Mouse (Mus musculus): Measurements from ENCODE around the gene Nmnat2. TPM values are rescaled to one million over a fixed set of nuclear protein-coding genes. Genes with fewer than 3 reads are reported as not detected.
A peak's percentile ranks its signal among the peaks of the same experiment; 100 is the strongest.

The Nmnat2 gene
- polyA plus RNA-seq, 1 experiment = 3.2 TPM

DNA sequence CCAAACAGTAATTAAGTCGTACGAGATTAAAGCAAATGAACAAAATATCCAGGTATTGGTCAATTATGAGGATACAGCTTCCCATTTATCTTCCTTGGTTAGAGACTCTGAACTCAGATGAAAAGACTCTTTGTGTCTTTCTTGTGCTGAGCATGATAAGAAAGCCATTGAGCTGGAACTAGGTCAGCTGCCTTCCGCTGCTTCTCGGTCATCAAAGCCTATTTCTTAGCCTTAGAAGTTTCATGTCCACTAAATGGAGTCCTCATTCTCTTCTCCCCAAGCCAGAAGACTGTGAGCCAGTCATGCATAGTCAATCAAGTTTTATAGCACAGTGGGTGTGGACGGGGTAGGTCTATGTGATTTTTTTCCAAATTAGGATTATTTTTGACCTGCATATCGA is 19.3 kb upstream of the Nmnat2 start:
- no peaks in the 10 kb centered on the region for H3K36me3 ChIP-seq (ENCODE audit: control insufficient read depth, insufficient read depth, low read length)
- H3K27ac ChIP-seq (ENCODE audit: control insufficient read depth, insufficient read depth, low read depth, low read length) = no peak overlapping the region
- peaks cover 3% of the 10 kb centered on the region for H3K4me1 ChIP-seq (ENCODE audit: control insufficient read depth, insufficient read depth, low read length)
- no peak overlapping the region for H3K4me3 ChIP-seq (ENCODE audit: control insufficient read depth, low read depth, low read length)
- no peaks in the 10 kb centered on the region for H3K27me3 ChIP-seq (ENCODE audit: control insufficient read depth, insufficient read depth, low read length)
- no peak for TF ChIP-seq CTCF (IDR thresholded peaks at IDR 0.05; ENCODE audit: control insufficient read depth, insufficient read depth, insufficient replicate concordance, low read depth, low read length)
- TF ChIP-seq POLR2A (IDR thresholded peaks at IDR 0.05; ENCODE audit: control insufficient read depth, low read depth, low read length) = no peak

DNA sequence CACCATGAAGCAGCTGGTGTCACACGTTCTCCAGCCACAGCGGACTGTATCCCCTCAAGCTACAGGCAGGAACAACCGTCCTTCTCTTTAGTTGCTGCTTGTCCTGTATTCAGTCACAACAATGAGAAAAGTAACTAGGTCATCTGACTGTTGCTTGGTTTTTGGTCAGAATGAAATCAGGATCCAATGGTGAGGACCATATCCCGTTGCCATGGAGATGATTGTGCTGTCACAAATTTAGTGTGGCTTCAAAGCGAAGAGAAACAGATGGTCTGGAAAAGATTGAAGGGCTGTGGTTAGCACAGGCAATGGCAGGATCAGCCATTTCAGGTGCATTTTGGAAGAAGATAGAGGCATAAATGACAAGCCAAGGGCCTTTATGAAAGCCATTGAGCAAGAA is 18.4 kb upstream of the Nmnat2 start:
- H3K4me1 ChIP-seq (ENCODE audit: control insufficient read depth, insufficient read depth, low read length) = peaks cover 3% of the 10 kb centered on the region

DNA sequence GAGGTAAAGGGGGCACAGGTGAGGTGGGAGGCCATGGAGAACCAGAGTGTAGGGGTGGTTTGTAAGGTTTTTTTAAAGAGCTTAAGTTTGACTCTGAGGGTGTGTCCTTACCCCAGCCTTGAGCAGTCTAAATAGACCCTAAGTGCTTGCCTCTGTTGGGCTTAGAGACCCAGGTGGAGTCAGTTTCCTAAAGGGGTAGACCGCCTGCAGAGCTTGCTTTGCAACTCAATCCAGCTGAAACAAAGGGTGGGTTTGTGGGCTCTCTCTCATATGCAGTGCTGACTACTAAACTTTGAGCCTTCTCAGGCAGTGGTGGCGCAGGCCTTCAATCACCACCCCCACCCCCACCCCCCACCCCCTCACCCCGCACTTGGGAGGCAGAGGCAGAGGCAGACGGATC is 11.8 kb upstream of the Nmnat2 start:
- no peaks in the 10 kb centered on the region for H3K27me3 ChIP-seq (ENCODE audit: control insufficient read depth, insufficient read depth, low read length)
- no peaks in the 10 kb centered on the region for H3K4me1 ChIP-seq (ENCODE audit: control insufficient read depth, insufficient read depth, low read length)
- no peak overlapping the region for H3K4me3 ChIP-seq (ENCODE audit: control insufficient read depth, low read depth, low read length)
- TF ChIP-seq CTCF (IDR thresholded peaks at IDR 0.05; ENCODE audit: control insufficient read depth, insufficient read depth, insufficient replicate concordance, low read depth, low read length) (no peak), POLR2A (IDR thresholded peaks at IDR 0.05; ENCODE audit: control insufficient read depth, low read depth, low read length) (no peak)
- H3K27ac ChIP-seq (ENCODE audit: control insufficient read depth, insufficient read depth, low read depth, low read length) = no peak overlapping the region
- H3K36me3 ChIP-seq (ENCODE audit: control insufficient read depth, insufficient read depth, low read length) = no peaks in the 10 kb centered on the region

More for the DNA sequence above, 18.4 kb upstream of the Nmnat2 start:
- TF ChIP-seq CTCF (IDR thresholded peaks at IDR 0.05; ENCODE audit: control insufficient read depth, insufficient read depth, insufficient replicate concordance, low read depth, low read length) (no peak), POLR2A (IDR thresholded peaks at IDR 0.05; ENCODE audit: control insufficient read depth, low read depth, low read length) (no peak)
- no peak overlapping the region for H3K27ac ChIP-seq (ENCODE audit: control insufficient read depth, insufficient read depth, low read depth, low read length)
- H3K4me3 ChIP-seq (ENCODE audit: control insufficient read depth, low read depth, low read length) = peak overlapping the region; percentile 79
- H3K36me3 ChIP-seq (ENCODE audit: control insufficient read depth, insufficient read depth, low read length) = no peaks in the 10 kb centered on the region
- H3K27me3 ChIP-seq (ENCODE audit: control insufficient read depth, insufficient read depth, low read length) = no peaks in the 10 kb centered on the region

DNA sequence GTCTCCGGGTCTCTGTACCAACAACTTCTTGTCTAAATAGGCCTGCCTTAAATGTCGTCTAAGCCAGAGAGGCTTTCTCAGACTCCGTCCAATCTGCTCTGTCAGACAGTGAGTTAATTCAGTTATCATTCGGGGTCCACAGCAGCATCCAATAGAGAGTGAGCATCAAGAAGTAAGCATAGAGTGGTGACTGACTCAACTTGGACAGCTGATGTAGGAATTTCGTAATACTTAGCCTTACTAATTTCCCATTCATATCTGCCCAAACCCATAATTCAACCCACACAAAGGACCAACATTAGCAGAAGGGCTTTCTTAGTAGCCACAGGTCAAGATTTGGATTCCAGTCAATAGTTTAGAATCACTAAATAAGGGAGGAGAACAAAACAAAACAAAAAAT is 626 bp upstream of the Nmnat2 start:
- Histone ChIP-seq H3K4me3 (ENCODE audit: control insufficient read depth, low read depth, low read length) (no peak overlapping the region), H3K27ac (ENCODE audit: control insufficient read depth, insufficient read depth, low read depth, low read length) (no peak overlapping the region), H3K27me3 (ENCODE audit: control insufficient read depth, insufficient read depth, low read length) (peaks cover 3% of the 10 kb centered on the region; the same call in 1 of the 2 replicates), H3K36me3 (ENCODE audit: control insufficient read depth, insufficient read depth, low read length) (no peaks in the 10 kb centered on the region), H3K4me1 (ENCODE audit: control insufficient read depth, insufficient read depth, low read length) (peaks cover 11% of the 10 kb centered on the region)
- TF ChIP-seq POLR2A (IDR thresholded peaks at IDR 0.05; ENCODE audit: control insufficient read depth, low read depth, low read length) = no peak
- TF ChIP-seq CTCF (IDR thresholded peaks at IDR 0.05; ENCODE audit: control insufficient read depth, insufficient read depth, insufficient replicate concordance, low read depth, low read length) = no peak

DNA sequence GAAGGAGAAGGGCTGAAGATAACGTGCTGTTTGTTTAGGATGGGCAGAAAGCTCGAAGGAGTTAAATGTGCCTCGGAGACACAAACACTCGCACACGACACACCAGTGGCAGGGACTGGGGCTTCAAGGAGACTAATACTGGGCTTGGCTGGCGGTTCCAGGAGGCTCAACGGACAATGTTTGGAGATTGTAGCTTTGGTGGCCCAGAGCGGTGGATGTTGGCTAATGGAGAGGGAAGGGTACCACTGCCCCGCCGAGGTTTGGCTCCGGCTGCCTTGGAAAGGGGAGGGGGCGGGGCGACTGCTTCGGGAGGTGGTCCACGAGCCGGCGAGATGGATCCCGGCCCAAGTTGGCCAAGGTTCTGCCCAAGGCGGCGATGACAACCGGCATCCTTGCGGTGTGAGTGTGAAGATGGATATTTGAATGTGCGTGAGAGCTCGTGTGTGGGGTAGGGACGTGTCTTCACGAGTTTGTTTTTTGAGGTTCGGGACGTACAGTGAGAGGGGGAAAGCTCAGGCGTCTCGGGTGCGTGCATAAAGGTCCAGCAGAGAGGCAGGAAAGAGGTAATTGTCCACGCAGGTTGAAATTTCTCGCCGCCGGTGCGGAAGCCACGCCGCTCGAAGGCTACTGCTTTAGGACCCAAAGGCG is 895 bp downstream of the Nmnat2 start:
- TF ChIP-seq CTCF (IDR thresholded peaks at IDR 0.05; ENCODE audit: control insufficient read depth, insufficient read depth, insufficient replicate concordance, low read depth, low read length) (no peak), POLR2A (IDR thresholded peaks at IDR 0.05; ENCODE audit: control insufficient read depth, low read depth, low read length) (no peak)
- peaks cover 11% of the 10 kb centered on the region for H3K4me1 ChIP-seq (ENCODE audit: control insufficient read depth, insufficient read depth, low read length)
- H3K27ac ChIP-seq (ENCODE audit: control insufficient read depth, insufficient read depth, low read depth, low read length) = no peak overlapping the region
- peak overlapping the region; percentile 32 for H3K4me3 ChIP-seq (ENCODE audit: control insufficient read depth, low read depth, low read length)
- no peaks in the 10 kb centered on the region for H3K36me3 ChIP-seq (ENCODE audit: control insufficient read depth, insufficient read depth, low read length)
- H3K27me3 ChIP-seq (ENCODE audit: control insufficient read depth, insufficient read depth, low read length) = peaks cover 3% of the 10 kb centered on the region; the same call in 1 of the 2 replicates

DNA sequence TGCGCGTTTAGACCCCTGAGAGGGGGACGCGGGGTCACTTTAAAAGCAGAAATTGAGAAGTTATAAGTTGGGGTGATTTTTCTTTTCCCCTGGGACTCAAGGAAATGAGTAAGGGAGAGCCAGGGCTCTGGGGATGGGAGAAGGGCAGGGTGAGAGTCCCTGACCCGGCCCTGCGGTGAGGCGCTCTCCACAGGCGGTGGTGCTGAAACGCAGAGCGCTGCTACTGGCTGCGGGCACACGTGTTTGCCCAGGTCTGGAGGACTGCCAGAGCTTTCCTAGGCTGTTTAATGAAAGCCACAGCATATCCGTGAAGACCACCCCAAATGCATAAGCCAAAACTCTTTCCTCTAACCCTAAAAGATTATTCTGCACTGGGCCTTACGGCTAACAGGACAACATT is 1.4 kb downstream of the Nmnat2 start:
- TF ChIP-seq POLR2A (IDR thresholded peaks at IDR 0.05; ENCODE audit: control insufficient read depth, low read depth, low read length) (no peak), CTCF (IDR thresholded peaks at IDR 0.05; ENCODE audit: control insufficient read depth, insufficient read depth, insufficient replicate concordance, low read depth, low read length) (no peak)
- H3K27me3 ChIP-seq (ENCODE audit: control insufficient read depth, insufficient read depth, low read length) = peaks cover 3% of the 10 kb centered on the region; the same call in 1 of the 2 replicates
- no peak overlapping the region for H3K27ac ChIP-seq (ENCODE audit: control insufficient read depth, insufficient read depth, low read depth, low read length)
- H3K36me3 ChIP-seq (ENCODE audit: control insufficient read depth, insufficient read depth, low read length) = no peaks in the 10 kb centered on the region
- peaks cover 11% of the 10 kb centered on the region for H3K4me1 ChIP-seq (ENCODE audit: control insufficient read depth, insufficient read depth, low read length)
- peak overlapping the region; percentile 32 for H3K4me3 ChIP-seq (ENCODE audit: control insufficient read depth, low read depth, low read length)

DNA sequence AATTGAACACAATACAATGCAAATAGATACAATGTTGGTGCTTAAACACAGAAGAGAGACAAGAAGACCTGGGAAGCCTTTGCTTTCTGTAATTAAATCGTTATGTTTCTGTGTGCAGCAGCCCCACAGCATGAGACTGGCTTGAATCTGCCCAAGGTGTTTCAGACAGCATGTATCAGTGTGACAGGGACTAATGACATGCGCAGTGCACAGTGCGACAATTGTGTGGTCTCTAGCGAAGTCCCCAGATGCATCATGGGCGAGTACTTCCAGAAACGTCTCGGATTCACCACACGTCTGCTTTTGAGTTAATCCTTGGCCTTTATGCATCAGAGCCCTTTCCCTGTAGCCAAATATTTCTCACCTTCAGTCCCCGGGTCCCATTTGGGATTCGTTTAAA is 9.6 kb downstream of the Nmnat2 start:
- Histone ChIP-seq H3K4me1 (ENCODE audit: control insufficient read depth, insufficient read depth, low read length) (no peaks in the 10 kb centered on the region), H3K27ac (ENCODE audit: control insufficient read depth, insufficient read depth, low read depth, low read length) (no peak overlapping the region), H3K36me3 (ENCODE audit: control insufficient read depth, insufficient read depth, low read length) (no peaks in the 10 kb centered on the region), H3K4me3 (ENCODE audit: control insufficient read depth, low read depth, low read length) (no peak overlapping the region), H3K27me3 (ENCODE audit: control insufficient read depth, insufficient read depth, low read length) (no peaks in the 10 kb centered on the region)
- TF ChIP-seq POLR2A (IDR thresholded peaks at IDR 0.05; ENCODE audit: control insufficient read depth, low read depth, low read length) = no peak
- TF ChIP-seq CTCF (IDR thresholded peaks at IDR 0.05; ENCODE audit: control insufficient read depth, insufficient read depth, insufficient replicate concordance, low read depth, low read length) = no peak

Measured in testis, adult 2 months (tissue).